Mouse (Mus musculus): ENCODE measurements around the gene Clint1. TPM values are rescaled to one million over a fixed set of nuclear protein-coding genes. Genes with fewer than 3 reads are reported as not detected.
A peak's percentile ranks its signal among the peaks of the same experiment; 100 is the strongest.

Gene Clint1
- 10 to 100 TPM; 37.4 to 38.2 TPM for total RNA-seq (2021)
- long read RNA-seq, experiment 1, transcript Clint1-201 (12 exons, 3,311 nt), result major isoform, 73 of 125 reads
- long read RNA-seq, experiment 1, transcript Clint1-202 (12 exons, 3,365 nt), result minor isoform, 37 of 125 reads
- long read RNA-seq, experiment 1, partial matches to known transcripts, result 6 of 125 reads
- long read RNA-seq, experiment 1, other reads (novel, unspliced or antisense), result 9 of 125 reads
- long read RNA-seq, experiment 2, transcript Clint1-202 (12 exons, 3,365 nt), result minor isoform, 33 of 126 reads
- long read RNA-seq, experiment 2, transcript Clint1-201 (12 exons, 3,311 nt), result major isoform, 76 of 126 reads
- long read RNA-seq, experiment 2, partial matches to known transcripts, result 7 of 126 reads
- long read RNA-seq, experiment 2, other reads (novel, unspliced or antisense), result 10 of 126 reads

- DNase-seq, result peak; percentile 90 to 91
- intact Hi-C loops (cut with DNase I), result no loop called here
Observed at GRCm38 (mm10) chr11:45851516-45852123, at the start of gene Clint1. TSS of gene Clint1 (plus strand) at chr11:45852051.

GRCm38 (mm10) chr11:45804068-45804467 lies 47.8 kb upstream of the Clint1 start:
- DNase-seq, result no peak
- intact Hi-C loops (cut with DNase I), result no loop called here

- intact Hi-C loops (cut with DNase I), result no loop called here
- no peak for DNase-seq
Observed at GRCm38 (mm10) chr11:45805312-45805772, 46.5 kb upstream of the Clint1 start.

- intact Hi-C loops (cut with DNase I), result no loop called here
- no peak for DNase-seq
Observed at GRCm38 (mm10) chr11:45805810-45806209, 46.0 kb upstream of the Clint1 start.

GRCm38 (mm10) chr11:45806264-45806663 lies 45.6 kb upstream of the Clint1 start:
- intact Hi-C loops (cut with DNase I), result no loop called here
- DNase-seq, result no peak

GRCm38 (mm10) chr11:45806809-45807208 lies 45.0 kb upstream of the Clint1 start:
- no peak for DNase-seq
- intact Hi-C loops (cut with DNase I), result no loop called here

- peak in 1 of 2 experiments; percentile 4 for DNase-seq
Observed at GRCm38 (mm10) chr11:45807820-45808219, 44.0 kb upstream of the Clint1 start.

GRCm38 (mm10) chr11:45809424-45809823 lies 42.4 kb upstream of the Clint1 start:
- intact Hi-C loops (cut with DNase I), result no loop called here
- no peak for DNase-seq

More at GRCm38 (mm10) chr11:45807820-45808219, 44.0 kb upstream of the Clint1 start:
- intact Hi-C loops (cut with DNase I), result no loop called here

- intact Hi-C loops (cut with DNase I), result no loop called here
Observed at GRCm38 (mm10) chr11:45810056-45810455, 41.8 kb upstream of the Clint1 start.

GRCm38 (mm10) chr11:45810805-45811204 lies 41.0 kb upstream of the Clint1 start:
- intact Hi-C loops (cut with DNase I), result no loop called here
- DNase-seq, result no peak

More at GRCm38 (mm10) chr11:45810056-45810455, 41.8 kb upstream of the Clint1 start:
- no peak for DNase-seq

- no peak for DNase-seq
- intact Hi-C loops (cut with DNase I), result no loop called here
Observed at GRCm38 (mm10) chr11:45815603-45816002, 36.2 kb upstream of the Clint1 start.

- intact Hi-C loops (cut with DNase I), result no loop called here
- DNase-seq, result no peak
Observed at GRCm38 (mm10) chr11:45816712-45817111, 35.1 kb upstream of the Clint1 start.

GRCm38 (mm10) chr11:45817996-45818395 lies 33.9 kb upstream of the Clint1 start:
- intact Hi-C loops (cut with DNase I), result no loop called here
- DNase-seq, result no peak

GRCm38 (mm10) chr11:45820930-45821329 lies 30.9 kb upstream of the Clint1 start:
- intact Hi-C loops (cut with DNase I), result no loop called here
- no peak for DNase-seq

- DNase-seq, result no peak
- intact Hi-C loops (cut with DNase I), result no loop called here
Observed at GRCm38 (mm10) chr11:45830112-45830511, 21.7 kb upstream of the Clint1 start.

- peak in 1 of 2 experiments; percentile 9 for DNase-seq
- intact Hi-C loops (cut with DNase I), result no loop called here
Observed at GRCm38 (mm10) chr11:45830743-45831310, 21.0 kb upstream of the Clint1 start.

- no peak for DNase-seq
- intact Hi-C loops (cut with DNase I), result no loop called here
Observed at GRCm38 (mm10) chr11:45831476-45832143, 20.2 kb upstream of the Clint1 start.

GRCm38 (mm10) chr11:45835625-45836255 lies 16.1 kb upstream of the Clint1 start:
- intact Hi-C loops (cut with DNase I), result no loop called here
- DNase-seq, result no peak

- DNase-seq, result no peak
- intact Hi-C loops (cut with DNase I), result no loop called here
Observed at GRCm38 (mm10) chr11:45837257-45837817, 14.5 kb upstream of the Clint1 start.

- intact Hi-C loops (cut with DNase I), result no loop called here
- no peak for DNase-seq
Observed at GRCm38 (mm10) chr11:45838450-45838849, 13.4 kb upstream of the Clint1 start.

Data from heart, postnatal 14 days (tissue).